Mouse (Mus musculus): ENCODE results near the gene Hpn. TPM values are rescaled to one million over a fixed set of nuclear protein-coding genes. Genes with fewer than 3 reads are reported as not detected.
A peak's percentile ranks its signal among the peaks of the same experiment; 100 is the strongest.

Gene Hpn
- total and polyA plus RNA-seq, 2 experiments from 2014 or later, result 0.48 to 0.61 TPM

DNA sequence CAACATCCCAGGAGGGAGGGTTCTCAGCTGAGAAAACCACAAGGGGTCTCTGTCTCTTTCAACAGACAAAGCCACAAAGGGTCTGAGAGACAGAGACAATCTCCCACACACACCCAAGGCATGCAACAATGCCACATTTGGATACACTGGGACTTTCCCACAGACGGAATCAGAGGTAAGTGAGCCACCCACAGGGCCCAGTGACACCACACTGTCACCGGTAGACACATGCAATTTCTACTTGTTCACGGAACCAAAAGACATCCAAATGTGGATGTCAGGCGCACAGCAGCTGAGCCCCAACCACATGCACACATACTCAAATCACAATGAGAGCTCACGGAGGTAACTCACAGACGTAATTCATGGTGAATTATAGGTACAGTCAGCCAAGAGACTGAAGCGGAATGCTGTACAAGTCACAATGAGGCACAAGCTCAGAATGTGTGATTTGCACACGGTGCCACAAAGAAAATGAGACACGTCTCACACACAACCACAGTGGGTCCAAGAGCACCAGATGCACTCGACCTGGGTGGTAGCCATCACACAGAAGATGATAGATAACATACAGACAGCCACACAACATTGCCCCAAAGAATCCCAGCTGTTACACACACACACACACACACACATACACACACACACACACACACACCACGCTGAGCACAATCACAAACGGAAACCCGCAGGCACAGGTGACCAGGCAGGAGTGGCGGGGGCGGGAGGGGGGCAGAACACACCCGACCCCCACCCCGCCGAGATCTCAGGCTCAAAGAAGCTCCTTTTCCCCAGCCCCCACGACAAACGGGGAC is 34.9 kb upstream of the Hpn start:
- peak; percentile 78 for DNase-seq
- under 1% methylated on average over 20 of the region's 20 CpGs for WGBS
- Histone ChIP-seq H3K9ac (peak overlapping the region; percentile 99), H3K4me1 (ENCODE audit: insufficient read depth) (peaks cover 17% of the 10 kb centered on the region), H3K36me3 (ENCODE audit: insufficient read depth) (peaks cover 7% of the 10 kb centered on the region; the same call in 1 of the 2 replicates), H3K4me2 (ENCODE audit: low read depth) (peak overlapping the region; percentile 79), H3K9me3 (ENCODE audit: low read length) (no peaks in the 10 kb centered on the region), H3K27me3 (ENCODE audit: insufficient read depth, low read length) (no peaks in the 10 kb centered on the region), H3K27ac (ENCODE audit: low read depth, low read length) (peak overlapping the region; percentile 98), H3K4me3 (ENCODE audit: low read depth, low read length) (peak overlapping the region; percentile 95)
- ATAC-seq, result peak; percentile 46
- peak; percentile 18; the same call in 1 of the 2 replicates for TF ChIP-seq CTCF (IDR thresholded peaks at IDR 0.05; ENCODE audit: low read depth)

DNA sequence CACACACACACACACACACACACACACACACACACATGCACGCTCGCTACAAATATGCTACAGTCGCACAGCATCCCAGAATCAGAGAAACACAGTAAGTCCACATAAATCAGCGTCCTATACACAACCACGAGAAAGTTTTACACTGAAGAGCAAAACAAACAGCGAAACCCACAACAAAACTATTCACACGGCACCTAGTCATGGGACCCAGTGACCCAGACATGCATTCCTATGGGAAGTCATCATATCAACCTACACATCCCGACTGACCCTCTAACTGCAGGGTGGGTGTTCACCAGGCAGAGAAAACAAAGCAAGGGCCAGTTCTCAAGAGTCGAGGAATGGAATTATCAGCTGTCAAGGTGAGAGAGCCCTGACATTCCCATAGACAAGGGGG is 34.2 kb upstream of the Hpn start:
- WGBS, result 12% methylated on average over 9 of the region's 9 CpGs
- Histone ChIP-seq H3K4me2 (ENCODE audit: low read depth) (peak overlapping the region; percentile 79), H3K9me3 (ENCODE audit: low read length) (no peaks in the 10 kb centered on the region), H3K27ac (ENCODE audit: low read depth, low read length) (peak overlapping the region; percentile 98), H3K4me3 (ENCODE audit: low read depth, low read length) (peak overlapping the region; percentile 95), H3K36me3 (ENCODE audit: insufficient read depth) (peaks cover 7% of the 10 kb centered on the region; the same call in 1 of the 2 replicates), H3K27me3 (ENCODE audit: insufficient read depth, low read length) (no peaks in the 10 kb centered on the region), H3K9ac (peak overlapping the region; percentile 99), H3K4me1 (ENCODE audit: insufficient read depth) (peaks cover 17% of the 10 kb centered on the region)
- no peak for ATAC-seq
- peak; percentile 32 for DNase-seq
- TF ChIP-seq CTCF (IDR thresholded peaks at IDR 0.05; ENCODE audit: low read depth), result no peak

DNA sequence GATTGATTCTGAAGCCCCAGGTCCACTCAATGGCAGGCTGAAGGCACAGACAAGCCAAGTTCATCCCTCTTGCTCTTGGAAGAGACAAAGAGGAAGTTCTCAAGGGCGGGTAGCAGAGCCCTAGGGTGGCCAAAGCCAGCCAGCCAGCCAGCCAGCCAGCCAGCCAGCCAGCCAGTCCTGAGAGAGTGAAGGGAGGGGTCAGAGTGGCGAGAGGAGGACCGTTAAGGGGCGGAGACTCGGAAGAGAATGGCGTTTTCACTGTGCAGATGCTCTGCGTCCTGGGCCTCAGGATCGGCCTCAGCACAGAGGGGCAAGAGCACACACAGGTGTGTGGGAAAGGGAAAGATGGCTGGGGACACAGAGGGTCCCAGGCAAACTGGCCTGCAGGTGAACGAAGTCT is 33.7 kb upstream of the Hpn start:
- H3K4me2 ChIP-seq (ENCODE audit: low read depth), result peak overlapping the region; percentile 79
- peak overlapping the region; percentile 95 for H3K4me3 ChIP-seq (ENCODE audit: low read depth, low read length)
- TF ChIP-seq CTCF (IDR thresholded peaks at IDR 0.05; ENCODE audit: low read depth), result no peak
- peak overlapping the region; percentile 99 for H3K9ac ChIP-seq
- no peaks in the 10 kb centered on the region for H3K27me3 ChIP-seq (ENCODE audit: insufficient read depth, low read length)
- no peaks in the 10 kb centered on the region for H3K9me3 ChIP-seq (ENCODE audit: low read length)
- 6% methylated on average over 9 of the region's 9 CpGs for WGBS
- peaks cover 17% of the 10 kb centered on the region for H3K4me1 ChIP-seq (ENCODE audit: insufficient read depth)
- DNase-seq, result peak; percentile 35
- peak overlapping the region; percentile 98 for H3K27ac ChIP-seq (ENCODE audit: low read depth, low read length)
- peak; percentile 8; the same call in 1 of the 2 replicates for ATAC-seq
- H3K36me3 ChIP-seq (ENCODE audit: insufficient read depth), result peaks cover 11% of the 10 kb centered on the region; the same call in 1 of the 2 replicates

DNA sequence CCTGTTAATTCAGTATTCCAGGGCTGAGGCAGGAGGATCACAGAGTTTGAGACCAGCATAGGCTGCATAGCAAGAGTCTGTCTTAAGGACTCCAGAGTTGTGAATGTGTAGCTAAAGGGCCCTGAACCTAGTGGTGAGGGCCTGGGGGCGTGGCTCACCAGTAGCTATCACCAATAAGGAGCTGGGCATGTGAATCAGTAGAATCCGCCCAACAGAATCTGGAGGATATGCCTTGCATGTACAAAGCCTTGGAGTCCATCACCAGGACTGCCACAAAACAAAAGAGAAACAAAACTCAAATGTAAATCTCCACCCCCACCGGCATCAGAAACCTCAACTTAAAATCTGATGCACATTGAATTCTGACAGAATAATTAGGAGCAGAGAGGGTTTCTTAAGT is 33.0 kb upstream of the Hpn start:
- WGBS, result 47% methylated on average over 3 of the region's 3 CpGs

DNA sequence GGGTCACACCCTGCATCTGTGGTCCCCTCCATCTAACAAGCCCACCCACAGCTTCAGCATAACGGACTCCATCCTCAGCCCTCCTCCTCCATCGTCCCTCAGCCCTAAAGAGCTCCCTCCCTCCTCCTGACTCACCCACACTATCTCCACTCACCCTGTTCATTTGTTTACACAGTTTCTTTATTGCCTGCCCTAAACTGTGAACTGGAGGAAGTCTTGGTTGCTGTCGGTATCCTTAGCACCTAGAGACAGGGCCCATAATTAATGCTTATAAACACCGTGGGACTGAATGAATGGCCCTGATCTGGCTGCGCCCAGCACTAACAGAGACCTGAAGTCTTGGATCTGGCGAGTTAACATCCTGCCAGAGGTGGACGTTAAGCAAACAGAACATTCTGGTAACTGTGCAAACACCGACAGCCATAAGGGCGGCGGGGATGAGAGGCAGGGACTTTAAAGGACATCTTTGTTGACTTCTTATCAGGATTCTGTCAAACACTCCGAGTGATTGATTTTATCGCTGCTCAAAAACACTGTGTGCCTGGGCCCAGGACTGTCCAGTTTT is 30.6 kb upstream of the Hpn start:
- no peak for ATAC-seq
- 87% methylated on average over 12 of the region's 12 CpGs for WGBS
- no peak overlapping the region for H3K4me2 ChIP-seq (ENCODE audit: low read depth)

More for the DNA sequence above, 33.0 kb upstream of the Hpn start:
- peaks cover 18% of the 10 kb centered on the region for H3K36me3 ChIP-seq (ENCODE audit: insufficient read depth)
- no peak for TF ChIP-seq CTCF (IDR thresholded peaks at IDR 0.05; ENCODE audit: low read depth)
- H3K27me3 ChIP-seq (ENCODE audit: insufficient read depth, low read length), result no peaks in the 10 kb centered on the region
- ATAC-seq (no peak), DNase-seq (no peak)
- H3K4me3 ChIP-seq (ENCODE audit: low read depth, low read length), result peak overlapping the region; percentile 95
- H3K9ac ChIP-seq, result peak overlapping the region; percentile 99
- peak overlapping the region; percentile 79 for H3K4me2 ChIP-seq (ENCODE audit: low read depth)
- peaks cover 17% of the 10 kb centered on the region for H3K4me1 ChIP-seq (ENCODE audit: insufficient read depth)
- peak overlapping the region; percentile 98; the same call in 1 of the 2 replicates for H3K27ac ChIP-seq (ENCODE audit: low read depth, low read length)
- H3K9me3 ChIP-seq (ENCODE audit: low read length), result no peaks in the 10 kb centered on the region

DNA sequence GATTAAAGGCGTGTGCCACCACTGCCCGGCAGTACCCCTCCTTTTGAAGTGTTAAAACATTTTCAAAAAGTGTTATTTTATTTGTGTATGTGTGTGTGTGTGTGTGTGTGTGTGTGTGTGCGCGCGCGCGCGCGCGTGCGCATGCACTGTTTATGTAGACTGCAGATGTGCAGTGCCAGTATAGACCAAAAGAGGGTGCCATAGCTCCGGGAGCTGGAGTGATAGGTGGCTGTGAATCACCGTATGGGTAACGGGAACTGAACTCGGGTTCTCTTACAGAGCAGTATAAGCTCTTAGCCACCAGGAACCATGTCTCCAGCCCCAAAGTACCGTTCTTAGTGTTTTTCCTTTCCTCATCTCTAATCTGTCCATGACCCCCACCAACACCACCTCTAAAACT is 29.8 kb upstream of the Hpn start:
- Histone ChIP-seq H3K9me3 (ENCODE audit: low read length) (no peaks in the 10 kb centered on the region), H3K4me3 (ENCODE audit: low read depth, low read length) (no peak overlapping the region), H3K27me3 (ENCODE audit: insufficient read depth, low read length) (no peaks in the 10 kb centered on the region), H3K4me2 (ENCODE audit: low read depth) (no peak overlapping the region), H3K9ac (no peak overlapping the region), H3K4me1 (ENCODE audit: insufficient read depth) (peaks cover 11% of the 10 kb centered on the region), H3K36me3 (ENCODE audit: insufficient read depth) (peaks cover 50% of the 10 kb centered on the region), H3K27ac (ENCODE audit: low read depth, low read length) (no peak overlapping the region)
- 97% methylated on average over 16 of the region's 16 CpGs for WGBS
- ATAC-seq (no peak), DNase-seq (no peak)
- peak; percentile 40 for TF ChIP-seq CTCF (IDR thresholded peaks at IDR 0.05; ENCODE audit: low read depth)

More for the DNA sequence above, 30.6 kb upstream of the Hpn start:
- H3K4me3 ChIP-seq (ENCODE audit: low read depth, low read length), result no peak overlapping the region
- H3K27ac ChIP-seq (ENCODE audit: low read depth, low read length), result no peak overlapping the region
- H3K36me3 ChIP-seq (ENCODE audit: insufficient read depth), result peaks cover 42% of the 10 kb centered on the region
- DNase-seq, result no peak
- no peak for TF ChIP-seq CTCF (IDR thresholded peaks at IDR 0.05; ENCODE audit: low read depth)
- H3K9me3 ChIP-seq (ENCODE audit: low read length), result no peaks in the 10 kb centered on the region
- no peak overlapping the region for H3K9ac ChIP-seq
- H3K4me1 ChIP-seq (ENCODE audit: insufficient read depth), result peaks cover 11% of the 10 kb centered on the region
- no peaks in the 10 kb centered on the region for H3K27me3 ChIP-seq (ENCODE audit: insufficient read depth, low read length)

DNA sequence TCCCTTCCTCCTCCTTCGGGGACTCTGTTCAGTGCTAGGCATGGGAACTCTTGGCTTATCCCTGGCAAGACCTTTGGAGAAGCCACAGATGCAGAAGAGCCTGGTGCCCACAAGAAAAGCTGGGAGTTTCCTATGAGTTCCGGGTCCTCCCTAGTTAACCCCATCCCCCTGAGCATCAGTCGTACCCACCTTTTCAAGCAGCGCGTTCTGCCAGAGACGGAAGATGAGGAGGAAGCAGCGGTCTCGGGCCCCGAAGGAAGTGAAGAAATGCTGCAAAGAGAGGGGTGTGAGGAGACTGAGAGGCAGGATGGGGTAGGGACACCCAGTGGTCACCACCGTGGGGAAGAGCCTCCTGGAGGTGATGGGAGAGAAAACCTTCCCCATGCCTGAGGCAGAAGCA is 25.9 kb upstream of the Hpn start:
- no peaks in the 10 kb centered on the region for H3K27me3 ChIP-seq (ENCODE audit: insufficient read depth, low read length)
- 96% methylated on average over 10 of the region's 10 CpGs for WGBS
- H3K36me3 ChIP-seq (ENCODE audit: insufficient read depth), result peaks cover 85% of the 10 kb centered on the region
- H3K4me1 ChIP-seq (ENCODE audit: insufficient read depth), result no peaks in the 10 kb centered on the region
- H3K4me2 ChIP-seq (ENCODE audit: low read depth), result no peak overlapping the region
- H3K27ac ChIP-seq (ENCODE audit: low read depth, low read length), result no peak overlapping the region
- H3K9ac ChIP-seq, result no peak overlapping the region
- DNase-seq (no peak), ATAC-seq (no peak)
- TF ChIP-seq CTCF (IDR thresholded peaks at IDR 0.05; ENCODE audit: low read depth), result no peak
- H3K9me3 ChIP-seq (ENCODE audit: low read length), result no peaks in the 10 kb centered on the region
- no peak overlapping the region for H3K4me3 ChIP-seq (ENCODE audit: low read depth, low read length)
